Mouse (Mus musculus): ENCODE results near the gene Pbx2.

DNA sequence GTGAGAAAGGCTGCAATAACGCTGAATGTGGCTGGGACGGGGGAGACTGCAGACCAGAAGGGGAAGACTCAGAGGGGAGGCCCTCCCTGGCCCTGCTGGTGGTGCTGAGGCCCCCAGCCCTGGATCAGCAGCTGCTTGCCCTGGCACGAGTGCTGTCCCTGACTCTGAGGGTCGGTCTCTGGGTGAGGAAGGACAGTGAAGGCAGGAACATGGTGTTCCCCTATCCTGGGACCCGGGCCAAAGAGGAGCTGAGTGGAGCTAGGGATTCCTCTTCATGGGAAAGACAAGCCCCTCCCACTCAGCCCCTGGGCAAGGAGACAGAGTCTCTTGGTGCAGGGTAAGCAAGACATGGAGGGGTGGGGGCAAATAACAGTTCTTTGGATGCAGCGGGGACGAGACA lies 7.7 kb upstream of the Pbx2 start:
- TF ChIP-seq TCF3 (IDR thresholded peaks at IDR 0.05; ENCODE audit: insufficient read length, low read depth) = no peak
- no peak for TF ChIP-seq MAX (IDR thresholded peaks at IDR 0.05; ENCODE audit: low read depth)
- TF ChIP-seq POLR2A (IDR thresholded peaks at IDR 0.05; ENCODE audit: insufficient read length, low read depth) = no peak
- no peak for TF ChIP-seq MYOG (IDR thresholded peaks at IDR 0.05; ENCODE audit: control insufficient read depth in 1 of 3, insufficient read depth in 1 of 3, insufficient read length in 2 of 3, low read depth in 2 of 3)
- TF ChIP-seq REST (IDR thresholded peaks at IDR 0.05; ENCODE audit: insufficient read depth, insufficient read length) = no peak
- no peak for TF ChIP-seq TCF12 (IDR thresholded peaks at IDR 0.05; ENCODE audit: insufficient read depth, poor library complexity, severe bottlenecking)
- TF ChIP-seq E2F4 (IDR thresholded peaks at IDR 0.05; ENCODE audit: insufficient read depth) = no peak
- no peak for TF ChIP-seq USF1 (IDR thresholded peaks at IDR 0.05; ENCODE audit: low read depth)
- TF ChIP-seq POLR2AphosphoS2 (IDR thresholded peaks at IDR 0.05; ENCODE audit: insufficient read length, low read depth) = no peak

Data from myocyte (in vitro differentiated cells).